Mouse (Mus musculus): ENCODE data around the gene Chrne. TPM values are rescaled to one million over a fixed set of nuclear protein-coding genes. Genes with fewer than 3 reads are reported as not detected.
"Not testable (repeated sequence)": the region's sequence is repeated elsewhere in the genome, so short reads cannot be mapped to it uniquely, and the experiment has no call there.

The Chrne gene
- polyA plus RNA-seq, 1 experiment from 2014 or later, result not detected

DNA sequence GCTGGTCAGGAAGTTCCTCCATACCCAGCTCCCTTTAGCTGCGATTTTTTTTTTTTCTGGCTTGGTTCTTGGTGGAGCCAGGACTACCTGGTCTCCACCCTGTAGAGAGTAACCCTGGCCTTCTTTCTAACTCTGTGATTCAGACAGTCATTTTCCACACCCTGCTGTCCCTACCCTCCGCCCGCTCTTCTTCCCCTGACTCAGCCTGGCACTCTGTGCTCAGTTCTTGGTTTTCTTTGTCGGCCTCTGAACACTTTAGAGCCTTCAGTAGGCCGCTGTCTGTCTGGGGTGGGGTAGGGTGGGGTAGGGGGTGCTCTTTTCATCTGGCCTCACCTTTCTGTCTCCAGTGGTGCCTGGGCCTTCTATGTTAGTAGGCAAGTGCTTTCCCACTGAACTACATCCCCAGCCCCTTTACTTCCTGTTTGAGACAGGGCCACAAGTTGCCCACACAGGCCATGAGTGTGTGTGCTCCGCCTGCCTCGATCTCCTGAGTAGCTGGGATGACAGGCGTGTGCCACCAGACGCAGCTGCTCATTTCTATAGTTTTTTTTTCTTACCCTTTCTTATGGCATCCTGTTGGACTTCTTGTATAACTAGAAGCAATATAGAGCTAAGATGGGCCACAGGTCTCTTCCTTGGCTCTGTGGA is 39.2 kb downstream of the Chrne start:
- no peaks in the 10 kb centered on the region for H3K36me3 ChIP-seq (ENCODE audit: insufficient read depth, low read length)
- TF ChIP-seq EP300 (IDR thresholded peaks at IDR 0.05), result no peak
- no peak for DNase-seq (ENCODE audit: low spot score)
- no peak overlapping the region for H3K4me3 ChIP-seq (ENCODE audit: low read depth, low read length)
- H3K9me3 ChIP-seq (ENCODE audit: low read length), result no peaks in the 10 kb centered on the region
- no peak overlapping the region for H3K9ac ChIP-seq (replicated peaks; ENCODE audit: low read depth)
- H3K27ac ChIP-seq (ENCODE audit: low read length), result peak overlapping the region; percentile 51; the same call in 1 of the 2 replicates
- H3K4me2 ChIP-seq (replicated peaks; ENCODE audit: low read depth, low read length), result no peak overlapping the region
- WGBS, result 66% methylated on average over 9 of the region's 9 CpGs
- peaks cover 27% of the 10 kb centered on the region for H3K4me1 ChIP-seq (ENCODE audit: insufficient read depth, low read depth, low read length)
- ATAC-seq, result no peak
- no peaks in the 10 kb centered on the region for H3K27me3 ChIP-seq (replicated peaks; ENCODE audit: insufficient read depth, low read length)

DNA sequence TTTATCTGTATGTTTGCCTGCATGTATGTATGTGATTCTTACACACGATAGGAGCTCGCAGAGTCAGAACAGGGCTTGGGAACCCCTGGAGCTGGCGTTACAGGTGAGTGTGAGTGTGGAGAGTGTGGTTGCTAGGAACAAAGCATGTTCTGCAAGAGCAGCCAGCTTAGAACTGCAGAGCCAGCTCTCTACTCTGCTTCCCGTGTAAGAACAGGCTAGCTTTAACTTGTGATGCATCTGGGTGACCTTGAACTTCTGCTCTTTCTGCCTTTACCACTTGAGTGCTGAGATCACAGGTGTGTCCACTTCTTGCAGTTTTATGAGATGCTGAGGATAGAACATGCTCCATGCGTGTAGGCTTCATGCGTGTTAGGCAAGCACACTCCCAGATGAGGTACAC is 40.1 kb downstream of the Chrne start:
- H3K4me1 ChIP-seq (ENCODE audit: insufficient read depth, low read depth, low read length), result peaks cover 21% of the 10 kb centered on the region
- no peak overlapping the region for H3K27ac ChIP-seq (ENCODE audit: low read length)
- WGBS, result 85% methylated on average over 6 of the region's 6 CpGs
- H3K9me3 ChIP-seq (ENCODE audit: low read length), result no peaks in the 10 kb centered on the region
- no peaks in the 10 kb centered on the region for H3K27me3 ChIP-seq (replicated peaks; ENCODE audit: insufficient read depth, low read length)
- no peaks in the 10 kb centered on the region for H3K36me3 ChIP-seq (ENCODE audit: insufficient read depth, low read length)
- TF ChIP-seq EP300 (IDR thresholded peaks at IDR 0.05), result no peak
- TF ChIP-seq CTCF (IDR thresholded peaks at IDR 0.05), result no peak
- no peak overlapping the region for H3K9ac ChIP-seq (replicated peaks; ENCODE audit: low read depth)
- H3K4me3 ChIP-seq (ENCODE audit: low read depth, low read length), result no peak overlapping the region
- ATAC-seq (no peak), DNase-seq (ENCODE audit: low spot score) (no peak)
- no peak overlapping the region for H3K4me2 ChIP-seq (replicated peaks; ENCODE audit: low read depth, low read length)

DNA sequence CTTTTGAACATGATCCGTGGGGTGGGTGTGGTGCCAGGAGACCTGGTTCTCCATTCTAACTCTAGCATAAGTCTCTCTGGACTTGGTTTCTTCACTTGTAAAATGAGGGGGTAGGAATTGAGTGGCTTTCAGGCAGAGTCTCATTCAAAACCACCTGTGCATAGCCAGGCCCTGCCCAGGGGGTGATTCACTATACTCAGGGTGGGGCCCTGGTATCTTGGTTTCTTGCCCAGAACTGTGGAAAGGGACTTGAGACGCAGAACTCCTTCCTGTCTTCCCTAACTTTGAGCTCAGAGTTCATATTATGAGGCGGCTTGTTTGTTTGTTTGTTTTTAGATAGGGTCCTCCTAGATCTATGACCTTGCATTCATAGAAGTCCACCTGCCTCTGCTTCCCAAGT is 41.8 kb downstream of the Chrne start:
- no peak overlapping the region for H3K9ac ChIP-seq (replicated peaks; ENCODE audit: low read depth)
- WGBS, result 41% methylated on average over 3 of the region's 3 CpGs
- peak; percentile 70 for ATAC-seq
- no peak overlapping the region for H3K4me3 ChIP-seq (ENCODE audit: low read depth, low read length)
- no peak overlapping the region for H3K4me2 ChIP-seq (replicated peaks; ENCODE audit: low read depth, low read length)
- H3K9me3 ChIP-seq (ENCODE audit: low read length), result no peaks in the 10 kb centered on the region
- no peak for TF ChIP-seq EP300 (IDR thresholded peaks at IDR 0.05)
- TF ChIP-seq CTCF (IDR thresholded peaks at IDR 0.05), result no peak
- H3K27me3 ChIP-seq (replicated peaks; ENCODE audit: insufficient read depth, low read length), result no peaks in the 10 kb centered on the region
- H3K4me1 ChIP-seq (ENCODE audit: insufficient read depth, low read depth, low read length), result peaks cover 21% of the 10 kb centered on the region
- no peak overlapping the region for H3K27ac ChIP-seq (ENCODE audit: low read length)
- no peaks in the 10 kb centered on the region for H3K36me3 ChIP-seq (ENCODE audit: insufficient read depth, low read length)
- peak; percentile 71 for DNase-seq (ENCODE audit: low spot score)

DNA sequence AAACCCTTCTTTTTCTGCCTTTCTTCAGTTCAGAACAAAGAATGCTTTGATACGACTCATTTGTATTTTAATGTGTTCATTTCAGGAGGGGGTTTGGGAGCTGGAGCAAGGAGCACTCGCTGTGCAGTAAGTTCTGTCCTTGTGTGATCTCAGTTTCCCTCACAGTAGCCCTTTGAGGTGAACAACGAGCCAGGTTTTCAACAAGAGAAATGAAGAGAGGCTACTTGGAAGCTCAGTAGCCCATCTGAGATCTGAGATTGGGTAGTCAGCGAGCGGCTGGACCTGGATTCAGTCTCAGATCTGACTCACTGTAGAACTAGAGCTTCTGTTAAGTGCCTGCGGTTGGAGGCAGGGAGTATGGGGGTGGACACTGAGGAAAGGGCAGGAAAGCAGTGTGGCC is 45.1 kb downstream of the Chrne start:
- Histone ChIP-seq H3K9me3 (ENCODE audit: low read length) (no peaks in the 10 kb centered on the region), H3K27ac (ENCODE audit: low read length) (no peak overlapping the region), H3K27me3 (replicated peaks; ENCODE audit: insufficient read depth, low read length) (no peaks in the 10 kb centered on the region), H3K4me3 (ENCODE audit: low read depth, low read length) (no peak overlapping the region), H3K36me3 (ENCODE audit: insufficient read depth, low read length) (no peaks in the 10 kb centered on the region), H3K9ac (replicated peaks; ENCODE audit: low read depth) (no peak overlapping the region), H3K4me2 (replicated peaks; ENCODE audit: low read depth, low read length) (no peak overlapping the region), H3K4me1 (ENCODE audit: insufficient read depth, low read depth, low read length) (peaks cover 11% of the 10 kb centered on the region; the same call in 1 of the 2 replicates)
- no peak for ATAC-seq
- WGBS, result 75% methylated on average over 6 of the region's 6 CpGs
- TF ChIP-seq CTCF (IDR thresholded peaks at IDR 0.05) (no peak), EP300 (IDR thresholded peaks at IDR 0.05) (no peak)
- DNase-seq (ENCODE audit: low spot score), result no peak

DNA sequence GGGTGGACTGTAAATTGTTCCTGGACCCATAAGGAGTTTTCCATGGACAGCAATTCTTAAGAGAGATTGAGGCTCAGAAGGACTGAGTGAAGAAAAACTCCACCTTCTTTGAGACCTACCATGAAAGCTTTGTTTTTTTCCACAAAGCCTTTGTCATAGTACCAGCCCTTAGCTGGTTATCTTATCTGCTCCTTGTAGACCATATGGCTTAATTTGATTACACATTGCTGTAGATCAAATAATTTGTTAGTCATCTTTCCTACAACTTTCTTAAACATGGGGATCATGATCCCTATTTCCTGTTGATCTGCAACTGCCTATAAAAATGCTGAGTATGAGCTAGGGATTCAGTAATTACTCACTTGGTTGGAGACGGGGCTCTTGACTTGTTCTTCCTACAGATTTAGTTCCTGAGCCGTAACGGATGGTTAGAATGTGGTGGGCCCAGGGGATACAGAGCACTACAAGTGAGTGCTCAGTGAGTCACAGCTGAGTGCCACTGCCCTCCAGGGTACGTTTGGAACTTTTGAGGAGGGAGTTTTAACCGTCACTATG is 46.6 kb downstream of the Chrne start:
- no peak overlapping the region for H3K4me3 ChIP-seq (ENCODE audit: low read depth, low read length)
- no peaks in the 10 kb centered on the region; the same call in 1 of the 2 replicates for H3K4me1 ChIP-seq (ENCODE audit: insufficient read depth, low read depth, low read length)
- 31% methylated on average over 5 of the region's 5 CpGs for WGBS
- no peaks in the 10 kb centered on the region for H3K9me3 ChIP-seq (ENCODE audit: low read length)
- no peak for ATAC-seq
- no peak for TF ChIP-seq EP300 (IDR thresholded peaks at IDR 0.05)
- no peak for TF ChIP-seq CTCF (IDR thresholded peaks at IDR 0.05)
- H3K9ac ChIP-seq (replicated peaks; ENCODE audit: low read depth), result no peak overlapping the region
- no peak overlapping the region for H3K4me2 ChIP-seq (replicated peaks; ENCODE audit: low read depth, low read length)
- DNase-seq (ENCODE audit: low spot score), result no peak
- no peaks in the 10 kb centered on the region for H3K36me3 ChIP-seq (ENCODE audit: insufficient read depth, low read length)
- no peaks in the 10 kb centered on the region for H3K27me3 ChIP-seq (replicated peaks; ENCODE audit: insufficient read depth, low read length)
- H3K27ac ChIP-seq (ENCODE audit: low read length), result no peak overlapping the region

DNA sequence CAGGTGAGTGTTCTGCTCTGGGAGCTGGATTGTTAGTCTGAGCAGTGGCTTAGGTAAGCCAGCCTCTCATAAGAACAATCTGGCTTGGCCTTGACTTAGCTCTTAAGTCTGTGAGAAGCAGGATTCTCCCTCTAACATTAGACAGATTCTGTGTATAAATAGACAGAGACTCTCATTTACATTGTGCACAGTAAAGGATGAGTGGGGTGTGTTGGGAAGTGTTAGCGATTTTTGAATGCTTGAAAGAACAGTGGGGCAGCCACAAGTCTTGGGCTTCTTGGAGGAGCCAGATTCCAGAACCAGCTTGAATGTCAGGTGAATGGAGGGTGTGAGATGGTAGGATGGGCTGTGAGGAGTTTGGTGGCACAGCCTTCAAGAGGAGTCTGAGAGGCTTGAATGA is 47.4 kb downstream of the Chrne start:
- ATAC-seq, result no peak
- no peak for DNase-seq (ENCODE audit: low spot score)
- no peak overlapping the region for H3K4me3 ChIP-seq (ENCODE audit: low read depth, low read length)
- no peaks in the 10 kb centered on the region for H3K36me3 ChIP-seq (ENCODE audit: insufficient read depth, low read length)
- no peak overlapping the region for H3K4me2 ChIP-seq (replicated peaks; ENCODE audit: low read depth, low read length)
- H3K4me1 ChIP-seq (ENCODE audit: insufficient read depth, low read depth, low read length), result no peaks in the 10 kb centered on the region; the same call in 1 of the 2 replicates
- TF ChIP-seq EP300 (IDR thresholded peaks at IDR 0.05) (no peak), CTCF (IDR thresholded peaks at IDR 0.05) (no peak)
- 67% methylated on average over 1 of the region's 1 CpGs for WGBS
- no peaks in the 10 kb centered on the region for H3K9me3 ChIP-seq (ENCODE audit: low read length)
- H3K9ac ChIP-seq (replicated peaks; ENCODE audit: low read depth), result no peak overlapping the region
- no peaks in the 10 kb centered on the region for H3K27me3 ChIP-seq (replicated peaks; ENCODE audit: insufficient read depth, low read length)
- H3K27ac ChIP-seq (ENCODE audit: low read length), result no peak overlapping the region

DNA sequence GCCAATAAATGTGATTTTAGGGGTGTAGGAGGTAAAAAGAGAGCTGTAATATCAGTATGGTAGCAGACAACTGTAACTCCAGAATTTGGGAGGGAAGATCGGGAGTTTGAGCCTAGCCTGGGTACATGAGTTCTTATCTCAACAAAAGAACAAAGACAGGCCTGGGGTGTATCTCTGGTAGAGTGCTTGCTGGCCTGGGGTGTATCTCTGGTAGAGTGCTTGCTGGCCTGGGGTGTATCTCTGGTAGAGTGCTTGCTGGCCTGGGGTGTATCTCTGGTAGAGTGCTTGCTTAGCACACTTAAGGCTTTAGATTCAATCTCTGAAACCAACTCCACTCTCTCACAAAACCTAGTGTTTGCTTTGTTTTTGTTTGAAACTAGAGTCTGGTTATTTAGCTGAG is 48.4 kb downstream of the Chrne start:
- not testable (repeated sequence) for H3K27me3 ChIP-seq (replicated peaks; ENCODE audit: insufficient read depth, low read length); H3K4me1 ChIP-seq (ENCODE audit: insufficient read depth, low read depth, low read length); H3K4me3 ChIP-seq (ENCODE audit: low read depth, low read length); H3K36me3 ChIP-seq (ENCODE audit: insufficient read depth, low read length); H3K9me3 ChIP-seq (ENCODE audit: low read length); H3K4me2 ChIP-seq (replicated peaks; ENCODE audit: low read depth, low read length); DNase-seq (ENCODE audit: low spot score); H3K9ac ChIP-seq (replicated peaks; ENCODE audit: low read depth); ATAC-seq; H3K27ac ChIP-seq (ENCODE audit: low read length)
- 83% methylated on average over 1 of the region's 1 CpGs for WGBS
